Mouse (Mus musculus) heart, postnatal 25 days (tissue): ENCODE results near the gene Dtx3l. TPM values are rescaled to one million over a fixed set of nuclear protein-coding genes. Genes with fewer than 3 reads are reported as not detected.
"Not testable (repeated sequence)": the region's sequence is repeated elsewhere in the genome, so short reads cannot be mapped to it uniquely, and the experiment has no call there.

Experiments
- DNase-seq: peaks from one replicate; pipeline ENCODE4 v3.0.0; 2022; ENCODE audit warnings: low spot score
- intact Hi-C: fragments of 180-260 bp; cut with DNase I; formaldehyde crosslinking; loops from one replicate; pipeline ENCODE4 v1.15.1; 2025
- total RNA-seq, 2 experiments: library from RNA; stranded (reverse); gene quantifications; 2 replicates each; pipeline ENCODE4 v1.2.3; 2021

The Dtx3l gene
- total RNA-seq, result 10 to 100 TPM in 1 of 2 experiments, 1 to 10 TPM in 1; 9.4 to 10.0 TPM

GRCm38 (mm10) chr16:35938211-35939151 is at the start of gene Dtx3l, which contains the start of gene Parp9:
Gene Dtx3l, minus strand, starts transcription at chr16:35939151.
Gene Parp9, plus strand, starts transcription at chr16:35938470.
- DNase-seq, result peak; percentile 51
- intact Hi-C loops, result loop anchor here (1.0 to 5.0 kb wide), 2 partner anchors 44 to 63 kb away; no protein-coding TSS in a partner anchor

DNA sequence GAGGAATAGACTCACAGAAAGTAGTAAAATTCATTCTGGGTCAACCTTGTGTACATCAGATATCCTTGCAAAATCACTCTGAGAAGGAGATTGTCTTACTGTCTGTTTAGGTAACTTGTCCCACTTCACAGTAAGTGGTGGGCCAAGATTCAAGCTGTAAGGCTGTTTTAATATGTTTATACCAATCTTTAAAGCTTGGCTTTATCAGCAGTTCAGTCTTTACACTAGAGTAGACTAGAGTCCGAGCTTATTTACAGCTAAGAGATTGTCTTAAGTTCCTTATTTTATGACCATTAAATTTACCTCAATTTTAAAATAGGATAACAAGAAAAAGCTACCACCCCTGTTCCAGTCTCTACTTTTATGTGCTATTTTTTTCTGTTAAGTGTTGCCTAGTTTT is 49.0 kb upstream of the Dtx3l start:
- no peak for DNase-seq
- intact Hi-C loops, result no loop called here

DNA sequence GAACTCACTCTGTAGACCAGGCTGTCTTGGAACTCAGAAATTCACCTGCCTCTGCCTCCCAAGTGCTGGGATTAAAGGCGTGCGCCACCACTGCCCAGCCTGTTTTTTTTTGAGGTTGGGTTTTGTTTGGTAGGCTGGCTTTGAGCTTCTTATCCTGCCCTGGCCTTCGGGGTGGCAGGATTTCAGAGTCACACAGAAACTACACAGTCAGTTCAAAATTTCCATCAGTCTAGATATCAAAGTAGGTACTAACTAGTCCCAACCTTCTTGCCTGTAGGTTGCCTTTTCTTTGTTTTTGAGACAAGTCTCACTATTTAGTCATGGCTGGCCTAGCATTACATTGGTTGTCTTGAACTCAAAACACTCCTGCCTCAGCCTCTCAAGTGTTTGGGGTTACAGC is 45.5 kb upstream of the Dtx3l start:
- no peak for DNase-seq
- intact Hi-C loops, result loop anchor here (5.0 kb wide), 1 partner anchor 47 kb away; the partner anchor contains the start of genes Dtx3l and Parp9

- peak; percentile 48 for DNase-seq
- intact Hi-C loops, result loop anchor here (5.0 kb wide), 1 partner anchor 46 kb away; the partner anchor contains the start of genes Dtx3l and Parp9
These were observed 44.7 kb upstream of the Dtx3l start for GRCm38 (mm10) chr16:35983517-35984101.

GRCm38 (mm10) chr16:35982902-35983516 is 44.1 kb upstream of the Dtx3l start:
- intact Hi-C loops, result loop anchor here (5.0 kb wide), 1 partner anchor 46 kb away; the partner anchor contains the start of genes Dtx3l and Parp9
- peak; percentile 87 for DNase-seq

DNA sequence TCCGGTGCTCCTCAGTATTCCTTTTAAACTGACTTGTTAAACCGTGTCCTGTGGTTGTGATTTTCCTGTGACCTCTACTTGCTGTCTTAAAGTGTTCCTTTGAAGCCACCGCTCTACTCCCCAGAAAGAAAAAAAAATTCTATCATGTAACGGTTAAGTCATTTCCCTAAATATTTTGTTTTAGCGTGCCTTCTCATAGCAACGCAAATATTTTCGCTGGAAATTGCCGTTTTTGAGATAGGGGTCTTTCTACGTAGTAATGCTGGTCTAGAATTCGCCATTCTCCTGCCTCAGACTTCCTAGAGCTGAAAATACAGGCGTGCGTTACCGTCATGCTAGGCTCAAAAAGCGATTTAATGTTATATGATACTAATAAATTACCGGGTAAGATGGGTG is 43.6 kb upstream of the Dtx3l start:
- intact Hi-C loops, result loop anchor here (5.0 kb wide), 1 partner anchor 45 kb away; the partner anchor contains the start of genes Dtx3l and Parp9
- no peak for DNase-seq

DNA sequence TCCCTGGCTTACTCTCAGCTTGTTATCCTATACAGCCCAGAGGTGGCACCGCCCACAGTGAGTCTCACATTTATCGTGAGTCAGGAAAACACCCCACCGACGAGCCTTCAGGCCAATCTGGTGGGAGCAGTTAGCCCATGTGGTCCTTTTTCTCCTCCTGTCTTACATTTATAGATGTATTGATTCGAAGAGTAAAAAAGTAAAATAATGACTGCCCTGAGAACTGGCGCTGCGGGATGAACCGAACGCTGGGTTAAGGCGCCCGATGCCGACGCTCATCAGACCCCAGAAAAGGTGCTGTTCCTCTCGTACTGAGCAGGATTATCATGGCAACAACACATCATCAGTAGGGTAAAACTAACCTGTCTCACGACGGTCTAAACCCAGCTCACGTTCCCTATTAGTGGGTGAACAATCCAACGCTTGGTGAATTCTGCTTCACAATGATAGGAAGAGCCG is 42.4 kb upstream of the Dtx3l start:
- DNase-seq, result peak; percentile 95
- intact Hi-C loops, result loop anchor here (5.0 kb wide), 1 partner anchor 44 kb away; the partner anchor contains the start of genes Dtx3l and Parp9

GRCm38 (mm10) chr16:35978450-35978849 is 39.5 kb upstream of the Dtx3l start, which contains the start of gene Kpna1:
Gene Kpna1, plus strand, starts transcription at chr16:35978750.
- DNase-seq, intact Hi-C loops: not testable (repeated sequence)

DNA sequence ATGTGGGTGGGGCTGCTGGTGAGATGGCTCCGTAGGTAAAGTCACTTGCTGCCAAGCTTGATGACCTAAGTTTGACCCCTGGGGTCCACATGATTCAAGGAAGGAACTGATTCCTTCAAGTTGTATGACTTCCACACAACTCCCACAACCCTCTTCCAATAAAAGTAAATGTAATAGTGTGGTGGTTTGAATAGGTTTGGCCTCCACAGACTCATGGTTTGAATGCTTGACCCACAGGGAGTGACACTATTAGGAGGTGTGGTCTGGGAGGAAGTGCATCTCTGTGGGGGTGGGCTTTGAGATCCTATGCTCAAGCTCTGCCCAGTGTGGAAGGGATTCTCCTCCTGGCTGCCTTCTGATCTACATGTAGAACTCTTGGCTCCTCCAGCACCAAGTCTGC is 35.1 kb upstream of the Dtx3l start:
- intact Hi-C loops, result no loop called here
- no peak for DNase-seq

DNA sequence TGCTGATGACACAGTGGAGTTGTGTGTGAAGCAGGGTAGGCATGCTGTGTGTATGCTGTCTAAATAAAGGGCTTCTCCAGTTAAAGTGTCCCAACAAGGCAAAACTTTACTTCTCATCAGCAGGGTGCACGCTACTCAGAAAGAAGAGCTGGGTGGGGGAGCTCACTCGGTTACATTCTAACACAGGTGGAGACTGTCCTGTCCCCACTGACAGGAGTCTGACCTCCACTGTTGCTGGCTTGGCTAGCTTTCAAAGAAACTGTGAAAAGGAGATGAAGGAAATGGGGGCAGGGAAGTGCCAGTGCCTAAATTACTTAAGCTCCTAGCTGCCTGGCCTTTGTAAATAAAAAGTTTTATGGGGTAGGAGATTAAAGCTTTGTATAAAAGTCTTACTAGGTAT is 29.2 kb upstream of the Dtx3l start:
- DNase-seq, result no peak
- intact Hi-C loops, result no loop called here

DNA sequence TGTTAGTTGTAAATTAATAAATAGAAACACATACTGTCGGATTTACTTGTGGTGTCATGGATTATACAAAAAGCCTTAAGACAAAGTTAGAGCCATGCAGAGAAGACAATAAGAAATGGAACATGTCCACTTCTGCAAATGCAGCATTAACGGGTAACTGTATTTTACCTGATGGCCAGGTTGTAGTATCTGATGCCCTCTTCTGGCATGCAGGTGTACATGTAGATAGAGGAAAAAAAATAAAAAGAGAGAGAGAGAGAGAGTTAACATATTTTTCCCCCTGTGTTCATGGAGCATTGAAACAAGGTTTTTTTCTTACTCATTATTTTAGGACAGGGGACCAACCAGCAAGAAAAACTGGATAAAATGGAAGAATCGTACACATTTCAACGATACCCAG is 28.4 kb upstream of the Dtx3l start:
- intact Hi-C loops, result no loop called here
- DNase-seq, result no peak

DNA sequence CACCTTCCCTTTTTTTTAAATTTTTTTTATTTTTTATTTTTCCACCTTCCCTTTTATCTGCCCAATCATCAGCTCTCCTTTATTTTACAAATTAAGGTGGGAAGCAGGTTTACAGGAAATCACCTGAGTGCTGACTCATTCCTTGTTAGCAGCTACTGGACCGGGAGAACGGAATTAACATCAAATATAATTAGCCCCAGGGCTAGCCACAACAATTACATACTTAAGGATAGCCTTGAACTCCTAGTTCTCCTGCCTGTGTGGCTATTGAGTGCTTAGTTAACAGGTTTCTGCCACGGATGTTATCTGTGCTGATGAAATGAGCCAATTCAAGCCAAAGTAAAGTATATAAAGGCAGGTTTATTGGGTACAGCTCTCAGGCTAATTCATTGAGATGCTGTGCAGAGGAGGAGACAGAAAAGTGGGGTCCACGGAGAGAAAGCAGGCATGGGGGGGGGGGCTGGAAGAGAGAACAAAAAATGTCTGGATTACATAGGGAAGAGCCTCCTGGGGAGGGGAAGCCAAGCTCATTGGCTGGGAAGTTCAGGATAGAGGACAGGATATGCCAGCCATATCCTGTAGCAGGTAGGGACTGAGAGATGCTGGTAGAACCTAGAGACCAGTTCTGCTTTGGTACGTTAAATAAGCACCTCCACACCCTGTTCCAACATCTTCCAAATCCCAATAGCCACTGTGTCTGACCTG is 27.6 kb upstream of the Dtx3l start:
- no peak for DNase-seq
- intact Hi-C loops, result no loop called here

GRCm38 (mm10) chr16:35965991-35966390 is 27.0 kb upstream of the Dtx3l start:
- intact Hi-C loops, DNase-seq: not testable (repeated sequence)

GRCm38 (mm10) chr16:35952628-35953130 is 13.7 kb upstream of the Dtx3l start:
- no peak for DNase-seq
- intact Hi-C loops, result no loop called here

GRCm38 (mm10) chr16:35951216-35951615 is 12.3 kb upstream of the Dtx3l start:
- DNase-seq, result no peak
- intact Hi-C loops, result no loop called here

GRCm38 (mm10) chr16:35949264-35949663 is 10.3 kb upstream of the Dtx3l start:
- intact Hi-C loops, result no loop called here
- peak; percentile 59 for DNase-seq

DNA sequence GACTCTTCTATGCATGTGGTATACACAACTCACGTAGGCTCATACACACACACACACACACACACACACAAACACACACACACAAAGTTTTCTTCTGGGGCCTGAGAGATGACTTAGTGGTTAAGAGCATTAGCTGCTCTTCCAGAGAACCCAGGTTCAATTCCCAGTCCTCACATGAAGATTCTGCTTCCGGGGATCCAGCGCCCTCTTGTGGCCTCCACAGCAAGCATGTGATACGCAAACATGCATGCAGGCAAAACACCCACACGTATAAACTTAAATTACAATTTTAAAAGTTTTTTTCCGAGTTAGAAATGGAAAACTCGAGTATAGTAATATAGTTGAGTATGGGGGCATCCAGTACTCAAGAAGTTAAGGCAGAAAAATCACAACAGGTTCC is 2.4 kb upstream of the Dtx3l start:
- intact Hi-C loops, result no loop called here
- no peak for DNase-seq

DNA sequence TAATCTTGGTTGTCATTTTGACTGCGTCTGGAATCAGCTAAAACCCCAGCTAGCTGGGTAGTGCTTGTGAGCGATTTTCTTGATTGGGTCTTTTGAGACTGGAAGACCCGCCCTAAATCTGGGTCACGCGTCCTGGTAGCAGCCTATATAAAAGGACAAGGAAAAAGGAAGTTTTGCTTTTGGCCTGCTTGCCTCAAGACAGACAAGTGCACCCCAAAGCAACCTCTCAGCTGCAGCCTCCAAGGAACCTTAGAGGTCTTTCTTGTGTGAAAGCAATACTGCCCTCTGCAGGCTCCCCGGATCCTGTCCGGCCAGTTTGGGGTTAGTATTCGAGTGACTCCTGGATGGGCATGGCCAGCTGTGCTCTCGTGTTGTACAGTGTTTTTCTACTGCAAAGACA is 739 bp upstream of the Dtx3l start:
- intact Hi-C loops, result loop anchor here (1.0 to 5.0 kb wide), 2 partner anchors 43 to 64 kb away; no protein-coding TSS in a partner anchor
- DNase-seq, result peak; percentile 72

GRCm38 (mm10) chr16:35939261-35939660 is 310 bp upstream of the Dtx3l start:
- no peak for DNase-seq
- intact Hi-C loops, result loop anchor here (1.0 to 5.0 kb wide), 2 partner anchors 43 to 64 kb away; no protein-coding TSS in a partner anchor
